Mouse (Mus musculus) liver, embryonic 14.5 days (tissue): ENCODE measurements around the gene Camk1. TPM values are rescaled to one million over a fixed set of nuclear protein-coding genes. Genes with fewer than 3 reads are reported as not detected.

Experiments
- ATAC-seq: fragments of 200-750 bp; cut with Nextera tagmentation; 2 replicates; pipeline ENCODE4 v1.8.0; 2017; ENCODE audit warnings: moderate number of reproducible peaks, mild to moderate bottlenecking, moderate library complexity; ENCODE audit not compliant: insufficient read depth
- DNase-seq, 3 experiments: peaks; one replicate each; pipeline ENCODE4 v3.0.0-alpha.2; 2012 to 2013; ENCODE audit warnings: low read depth in 3 of 3, low spot score in 3 of 3
- H3K27ac ChIP-seq: fragments of 300-500 bp; sonication (generic); 2 replicates; pipeline ENCODE4 v1.5.1; 2014; ENCODE audit warnings: moderate library complexity, mild to moderate bottlenecking, control low read depth, inconsistent platforms
- H3K27me3 ChIP-seq: fragments of 300-500 bp; sonication (generic); 2 replicates; pipeline ENCODE4 v1.6.1; 2014; ENCODE audit warnings: mild to moderate bottlenecking, low read length, moderate library complexity; ENCODE audit not compliant: control insufficient read depth, insufficient read depth
- H3K36me3 ChIP-seq: fragments of 300-500 bp; sonication (generic); replicated peaks from 2 replicates; pipeline ENCODE4 v1.6.1; 2014; ENCODE audit warnings: low read depth; ENCODE audit not compliant: control insufficient read depth, insufficient read depth
- H3K4me1 ChIP-seq, 2 experiments: fragments of 200-500 bp in 1 of 2; fragments of 300-500 bp in 1 of 2; sonication (generic) in 1 of 2; replicated peaks; 2 replicates each; pipeline ENCODE4 v1.6.1; 2012 to 2014; ENCODE audit warnings: antibody characterized with exemption in 1 of 2, inconsistent platforms in 1 of 2, low read length in 1 of 2; ENCODE audit not compliant: control insufficient read depth in 2 of 2, insufficient read depth in 2 of 2
- H3K4me2 ChIP-seq: fragments of 300-500 bp; sonication (generic); 2 replicates; pipeline ENCODE4 v1.6.1; 2014; ENCODE audit warnings: low read depth, mild to moderate bottlenecking, control low read depth, moderate library complexity
- H3K4me3 ChIP-seq, 2 experiments: fragments of 200-500 bp in 1 of 2; fragments of 300-500 bp in 1 of 2; sonication (generic) in 1 of 2; 2 replicates each; pipeline ENCODE4 v1.5.1; 2012 to 2014; ENCODE audit warnings: low read depth in 2 of 2, low read length in 2 of 2, mild to moderate bottlenecking in 2 of 2, control low read depth in 1 of 2, inconsistent platforms in 1 of 2, moderate library complexity in 1 of 2; ENCODE audit not compliant: insufficient read depth in 1 of 2
- H3K9ac ChIP-seq: fragments of 300-500 bp; sonication (generic); replicated peaks from 2 replicates; pipeline ENCODE4 v1.6.1; 2014; ENCODE audit warnings: mild to moderate bottlenecking, control low read depth, moderate library complexity
- H3K9me3 ChIP-seq: fragments of 300-500 bp; sonication (generic); 2 replicates; pipeline ENCODE4 v1.6.1; 2016; ENCODE audit warnings: low read length, mixed read lengths; ENCODE audit not compliant: control insufficient read depth
- CTCF ChIP-seq: IDR thresholded peaks from 2 replicates; pipeline ENCODE4 v1.5.1; 2016; ENCODE audit warnings: antibody characterized with exemption, low read depth, control low read depth
- EP300 ChIP-seq: IDR thresholded peaks from 2 replicates; pipeline ENCODE4 v1.6.1; 2016; ENCODE audit warnings: antibody characterized with exemption, low read depth
- WGBS: fragments of 180-500 bp; shearing (Covaris S2); extraction: QIAGEN DNeasy Blood & Tissue Kit; methylation state at CpG from one replicate; pipeline ENCODE4 v1.1.7; 2014; ENCODE audit not compliant: insufficient replicate concordance; 5-methylcytosine and 5-hydroxymethylcytosine counted together
- polyA plus RNA-seq, 2 experiments: library from polyadenylated mRNA; depleted of rRNA in 1 of 2; stranded (reverse) in 1 of 2; unstranded in 1 of 2; fragments of >200 nt; fragmentation: Nextera tagmentation in 1 of 2; extraction: Ambion mirVana in 1 of 2; gene quantifications; 2 replicates each; pipeline versions ENCODE4 v1.2.1 to v1.2.3; 2012 to 2014

Camk1 gene
- polyA plus RNA-seq, 2 experiments = 9.0 to 16.3 TPM

- TF ChIP-seq CTCF (no peak), EP300 (no peak)
- Histone ChIP-seq H3K4me3 (no peak overlapping the region), H3K9ac (no peak overlapping the region), H3K9me3 (no peaks in the 10 kb centered on the region), H3K4me1 (no peaks in the 10 kb centered on the region), H3K27ac (no peak overlapping the region), H3K27me3 (peaks cover 26% of the 10 kb centered on the region), H3K4me2 (no peak overlapping the region), H3K36me3 (no peaks in the 10 kb centered on the region)
- 35% methylated on average over 1 of the region's 1 CpGs for WGBS
- DNase-seq (no peak), ATAC-seq (no peak)
Measured at GRCm38 (mm10) chr6:113286316-113286715, 57.5 kb downstream of the Camk1 start.

GRCm38 (mm10) chr6:113284931-113285330, 58.9 kb downstream of the Camk1 start:
- no peak overlapping the region for H3K4me2 ChIP-seq
- TF ChIP-seq CTCF (no peak), EP300 (no peak)
- H3K9ac ChIP-seq = no peak overlapping the region
- no peak overlapping the region for H3K27ac ChIP-seq
- no peaks in the 10 kb centered on the region for H3K4me1 ChIP-seq
- ATAC-seq (no peak), DNase-seq (no peak)
- WGBS = 49% methylated on average over 3 of the region's 3 CpGs
- no peaks in the 10 kb centered on the region for H3K36me3 ChIP-seq
- H3K27me3 ChIP-seq = peaks cover 26% of the 10 kb centered on the region
- H3K9me3 ChIP-seq = no peaks in the 10 kb centered on the region
- H3K4me3 ChIP-seq = no peak overlapping the region

Other genes with a start within 250 kb of the Camk1 start
- 0.06 TPM in 1 of 2 replicates, not detected in the other for gene Lhfpl4, start 148.6 kb downstream of the Camk1 start, polyA plus RNA-seq (2012; rRNA removed)
- gene Lhfpl4, start 148.6 kb downstream of the Camk1 start, polyA plus RNA-seq (2014; fragmentation: Nextera tagmentation; extraction: Ambion mirVana) = 0.13 TPM in 1 of 2 replicates, not detected in the other
- gene Mtmr14, start 106.1 kb downstream of the Camk1 start, polyA plus RNA-seq (2012; rRNA removed) = 11.6 and 13.6 TPM in 2 replicates
- 16.0 and 17.0 TPM in 2 replicates for gene Mtmr14, start 106.1 kb downstream of the Camk1 start, polyA plus RNA-seq (2014; fragmentation: Nextera tagmentation; extraction: Ambion mirVana)
- 0.02 TPM in 2 replicates for gene Cpne9, start 61.7 kb downstream of the Camk1 start, polyA plus RNA-seq (2012; rRNA removed)
- not detected in 2 replicates for gene Cpne9, start 61.7 kb downstream of the Camk1 start, polyA plus RNA-seq (2014; fragmentation: Nextera tagmentation; extraction: Ambion mirVana)
- 9.4 and 11.7 TPM in 2 replicates for gene Brpf1, start 36.8 kb downstream of the Camk1 start, polyA plus RNA-seq (2012; rRNA removed)
- 6.7 and 7.5 TPM in 2 replicates for gene Brpf1, start 36.8 kb downstream of the Camk1 start, polyA plus RNA-seq (2014; fragmentation: Nextera tagmentation; extraction: Ambion mirVana)
- gene Ogg1, start 17.0 kb downstream of the Camk1 start, polyA plus RNA-seq (2012; rRNA removed) = 8.0 TPM in 2 replicates
- gene Ogg1, start 17.0 kb downstream of the Camk1 start, polyA plus RNA-seq (2014; fragmentation: Nextera tagmentation; extraction: Ambion mirVana) = 4.5 and 5.1 TPM in 2 replicates
- 10.3 and 15.1 TPM in 2 replicates for gene Tada3, start 33.9 kb upstream of the Camk1 start, polyA plus RNA-seq (2012; rRNA removed)
- gene Tada3, start 33.9 kb upstream of the Camk1 start, polyA plus RNA-seq (2014; fragmentation: Nextera tagmentation; extraction: Ambion mirVana) = 15.6 and 18.7 TPM in 2 replicates
- gene Arpc4, start 34.1 kb upstream of the Camk1 start, polyA plus RNA-seq (2012; rRNA removed) = 37.2 and 43.7 TPM in 2 replicates
- gene Arpc4, start 34.1 kb upstream of the Camk1 start, polyA plus RNA-seq (2014; fragmentation: Nextera tagmentation; extraction: Ambion mirVana) = 102 and 103 TPM in 2 replicates
- 1.6 and 2.3 TPM in 2 replicates for gene Ttll3, start 45.3 kb upstream of the Camk1 start, polyA plus RNA-seq (2012; rRNA removed)
- 0.41 and 0.44 TPM in 2 replicates for gene Ttll3, start 45.3 kb upstream of the Camk1 start, polyA plus RNA-seq (2014; fragmentation: Nextera tagmentation; extraction: Ambion mirVana)
- gene Rpusd3, start 75.4 kb upstream of the Camk1 start, polyA plus RNA-seq (2012; rRNA removed) = 8.1 and 12.8 TPM in 2 replicates
- 8.6 and 11.0 TPM in 2 replicates for gene Rpusd3, start 75.4 kb upstream of the Camk1 start, polyA plus RNA-seq (2014; fragmentation: Nextera tagmentation; extraction: Ambion mirVana)
- gene Cidec, start 91.8 kb upstream of the Camk1 start, polyA plus RNA-seq (2012; rRNA removed) = 0.02 TPM in 2 replicates
- gene Cidec, start 91.8 kb upstream of the Camk1 start, polyA plus RNA-seq (2014; fragmentation: Nextera tagmentation; extraction: Ambion mirVana) = 0.13 TPM in 1 of 2 replicates, not detected in the other
- 23.1 and 24.3 TPM in 2 replicates for gene Jagn1, start 98.6 kb upstream of the Camk1 start, polyA plus RNA-seq (2012; rRNA removed)
- gene Jagn1, start 98.6 kb upstream of the Camk1 start, polyA plus RNA-seq (2014; fragmentation: Nextera tagmentation; extraction: Ambion mirVana) = 27.0 and 31.7 TPM in 2 replicates
- 0.11 and 0.24 TPM in 2 replicates for gene Il17re, start 114.5 kb upstream of the Camk1 start, polyA plus RNA-seq (2012; rRNA removed)
- 0.08 TPM in 1 of 2 replicates, not detected in the other for gene Il17re, start 114.5 kb upstream of the Camk1 start, polyA plus RNA-seq (2014; fragmentation: Nextera tagmentation; extraction: Ambion mirVana)
- 3.4 and 4.3 TPM in 2 replicates for gene Il17rc, start 127.4 kb upstream of the Camk1 start, polyA plus RNA-seq (2012; rRNA removed)
- 3.4 and 5.6 TPM in 2 replicates for gene Il17rc, start 127.4 kb upstream of the Camk1 start, polyA plus RNA-seq (2014; fragmentation: Nextera tagmentation; extraction: Ambion mirVana)
- gene Creld1, start 139.3 kb upstream of the Camk1 start, polyA plus RNA-seq (2012; rRNA removed) = 2.7 and 3.1 TPM in 2 replicates
- gene Creld1, start 139.3 kb upstream of the Camk1 start, polyA plus RNA-seq (2014; fragmentation: Nextera tagmentation; extraction: Ambion mirVana) = 3.9 and 5.1 TPM in 2 replicates
- not detected in 2 replicates for gene Prrt3, start 157.9 kb upstream of the Camk1 start, polyA plus RNA-seq (2012; rRNA removed)
- not detected in 2 replicates for gene Prrt3, start 157.9 kb upstream of the Camk1 start, polyA plus RNA-seq (2014; fragmentation: Nextera tagmentation; extraction: Ambion mirVana)
- gene Emc3, start 187.7 kb upstream of the Camk1 start, polyA plus RNA-seq (2012; rRNA removed) = 16.3 and 20.7 TPM in 2 replicates
- gene Emc3, start 187.7 kb upstream of the Camk1 start, polyA plus RNA-seq (2014; fragmentation: Nextera tagmentation; extraction: Ambion mirVana) = 39.4 and 41.5 TPM in 2 replicates
- gene Fancd2, start 187.7 kb upstream of the Camk1 start, polyA plus RNA-seq (2012; rRNA removed) = 6.9 and 8.4 TPM in 2 replicates
- 9.1 and 10.7 TPM in 2 replicates for gene Fancd2, start 187.7 kb upstream of the Camk1 start, polyA plus RNA-seq (2014; fragmentation: Nextera tagmentation; extraction: Ambion mirVana)